Mouse (Mus musculus) embryo, embryonic 11.5 days (tissue): ENCODE data around the gene Smarcd1.

Experiments used
- DNase-seq: peaks from one replicate; pipeline ENCODE4 v3.0.0-alpha.2; 2012; ENCODE audit warnings: low read depth, low spot score

Smarcd1 gene

DNA sequence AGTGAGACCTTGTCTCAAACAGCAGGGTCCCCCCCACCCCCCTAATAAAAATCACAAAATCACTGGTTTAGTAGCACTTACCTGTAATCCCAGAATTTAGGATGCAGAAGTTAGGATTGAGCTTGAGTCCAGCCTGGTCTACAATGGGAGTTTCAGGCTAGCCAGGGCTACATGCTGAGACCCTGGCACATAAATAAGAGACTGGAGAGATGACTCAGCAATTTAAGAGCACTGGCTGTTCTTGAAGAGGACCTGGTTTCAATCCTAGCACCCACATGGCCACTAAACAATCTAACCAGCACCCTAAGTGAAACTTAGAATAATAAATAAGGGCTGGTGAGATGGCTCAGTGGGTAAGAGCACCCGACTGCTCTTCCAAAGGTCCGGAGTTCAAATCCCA, 29.2 kb downstream of the Smarcd1 start:
- DNase-seq: no peak

DNA sequence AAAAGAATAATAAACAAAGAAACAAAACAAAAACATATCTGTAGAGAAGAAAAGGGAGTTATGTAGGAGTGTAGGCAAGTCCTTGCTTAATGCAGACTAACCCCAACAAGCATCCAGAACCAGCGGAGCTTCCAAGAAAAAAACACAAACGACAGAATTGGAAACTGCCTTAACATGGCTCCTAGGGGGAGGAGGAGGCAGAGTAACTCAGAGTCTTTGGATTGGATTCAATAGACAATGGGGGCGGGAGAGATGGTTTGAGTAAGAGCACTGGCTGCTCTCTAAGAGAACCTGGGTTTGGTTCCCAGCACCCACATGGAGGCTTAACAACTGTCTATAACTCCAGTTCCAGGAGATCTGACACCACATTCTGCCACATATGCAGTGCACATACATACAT, 29.7 kb downstream of the Smarcd1 start:
- no peak for DNase-seq

- no peak for DNase-seq
These were observed 31.3 kb downstream of the Smarcd1 start for GRCm38 (mm10) chr15:99733186-99733585.

GRCm38 (mm10) chr15:99735631-99736030, 33.7 kb downstream of the Smarcd1 start:
- DNase-seq: no peak

- DNase-seq: no peak
These were observed 34.7 kb downstream of the Smarcd1 start for GRCm38 (mm10) chr15:99736675-99737074.

DNA sequence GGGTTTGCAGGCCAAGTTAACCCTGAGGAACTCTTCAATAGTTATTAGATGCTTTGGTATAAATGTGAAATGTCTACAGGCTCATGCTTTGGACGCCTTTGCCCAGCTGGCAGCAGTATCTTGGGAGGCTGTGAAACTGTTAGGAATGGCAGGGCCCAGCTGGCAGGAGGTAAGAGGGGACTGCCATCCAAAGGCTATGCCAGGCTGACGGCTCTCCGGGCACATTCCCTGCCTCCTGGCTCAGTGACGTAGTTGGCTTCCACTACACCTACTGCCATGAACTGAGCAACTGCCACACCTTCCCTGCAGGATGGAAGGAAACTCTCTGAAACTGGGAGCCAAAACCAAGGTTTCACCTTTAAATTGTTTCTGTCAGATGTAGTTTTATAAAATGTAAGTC, 38.3 kb downstream of the Smarcd1 start:
- DNase-seq: no peak

DNA sequence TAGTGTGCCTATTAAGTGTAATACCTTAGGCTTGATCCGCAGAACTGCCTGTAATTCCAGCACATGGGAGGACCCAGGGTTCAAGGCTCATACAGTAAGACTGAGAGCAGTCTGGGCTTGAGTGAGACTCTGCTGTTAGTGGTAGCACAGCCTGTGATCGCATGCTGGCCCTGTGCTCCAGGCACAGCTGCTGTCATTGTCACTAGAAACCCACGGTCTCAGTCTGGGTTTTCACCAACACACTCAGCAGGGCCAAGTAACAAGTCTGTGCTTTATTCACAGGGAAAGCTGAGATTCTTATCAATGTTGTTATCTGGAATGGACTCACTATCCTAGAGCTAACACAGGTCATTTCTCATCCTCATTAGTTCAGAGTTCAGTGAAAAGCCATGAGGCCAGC, 52.3 kb downstream of the Smarcd1 start:
- DNase-seq: no peak
